Mouse (Mus musculus): ENCODE results near the gene Ercc8.
A peak's percentile ranks its signal among the peaks of the same experiment; 100 is the strongest.

Ercc8 gene

DNA sequence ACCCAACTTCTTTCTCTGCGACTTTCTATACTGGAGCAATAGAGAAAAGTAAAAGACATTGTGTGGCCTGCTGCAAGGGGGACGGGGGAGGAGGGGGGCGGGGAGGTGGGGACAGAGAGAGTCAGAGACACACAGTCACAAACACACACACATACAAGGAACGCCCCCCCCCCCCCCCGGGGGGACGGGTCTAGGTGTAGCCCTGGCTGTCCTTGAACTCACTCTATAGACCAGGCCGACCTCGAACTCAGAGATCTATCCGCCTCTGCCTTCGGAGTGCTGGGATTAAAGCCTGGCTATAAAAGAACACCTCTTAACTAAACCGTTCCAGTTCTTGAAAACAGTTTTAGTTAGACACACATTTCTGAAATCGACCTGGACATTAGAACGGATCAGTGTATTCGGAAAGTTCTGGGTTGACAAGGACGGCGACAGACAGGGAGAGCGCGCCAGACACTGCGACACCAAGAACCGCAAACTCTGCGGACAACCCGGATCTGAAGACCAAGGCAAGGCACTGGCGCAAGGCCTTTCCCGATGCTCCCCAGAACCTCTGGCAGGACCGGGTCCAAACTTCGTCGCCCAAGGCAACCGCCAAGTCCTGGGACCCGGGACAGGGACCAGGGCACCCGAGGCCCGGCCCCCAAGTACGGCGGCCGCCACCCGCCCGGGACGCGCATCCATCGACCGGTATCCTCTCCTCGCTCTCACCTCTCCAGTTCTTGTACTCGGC is 633 bp upstream of the Ercc8 start:
- DNase-seq = no peak

DNA sequence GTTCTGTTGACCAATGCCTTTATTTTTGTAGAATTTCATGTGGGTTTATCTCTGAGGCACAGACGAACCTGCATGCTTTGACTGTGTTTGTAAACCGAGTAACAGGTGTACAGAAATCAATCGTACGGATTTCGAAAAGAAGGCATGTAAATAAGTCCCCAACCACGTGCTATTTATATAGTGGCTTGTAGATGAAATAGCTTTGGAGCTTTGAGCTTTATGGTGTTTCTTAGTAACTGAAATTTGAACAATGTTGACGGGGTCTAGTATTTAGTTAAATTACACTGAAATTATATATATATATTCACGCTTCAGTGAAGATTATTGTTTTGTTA is 677 bp downstream of the Ercc8 start:
- DNase-seq = no peak

- no peak for DNase-seq
These were observed 1.4 kb downstream of the Ercc8 start for GRCm38 (mm10) chr13:108159963-108160362.

- no peak for DNase-seq
These were observed 5.4 kb downstream of the Ercc8 start for GRCm38 (mm10) chr13:108163912-108164311.

- DNase-seq = no peak
These were observed 6.1 kb downstream of the Ercc8 start for GRCm38 (mm10) chr13:108164621-108165020.

DNA sequence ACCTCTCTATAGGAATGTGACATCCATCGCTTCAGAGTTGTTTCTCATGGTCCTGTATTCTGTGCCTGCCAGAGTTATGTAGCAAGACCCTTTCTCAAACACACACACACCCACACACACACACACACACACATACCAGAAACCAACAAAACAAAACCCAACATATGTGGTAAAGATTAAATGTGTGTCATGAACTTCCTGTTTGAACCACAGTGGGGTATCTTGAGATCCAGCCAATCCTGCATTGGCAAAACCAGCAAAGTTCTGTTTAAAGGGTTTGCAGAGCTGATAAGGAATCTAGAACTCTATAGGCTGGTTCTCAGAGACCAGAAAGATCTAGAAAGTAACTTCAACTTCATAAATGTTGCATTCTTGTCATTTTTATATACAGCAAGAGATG is 11.5 kb downstream of the Ercc8 start:
- no peak for DNase-seq

- no peak for DNase-seq
These were observed 12.0 kb downstream of the Ercc8 start for GRCm38 (mm10) chr13:108170511-108170910.

- DNase-seq = no peak
These were observed 21.1 kb downstream of the Ercc8 start for GRCm38 (mm10) chr13:108179618-108180017.

GRCm38 (mm10) chr13:108180821-108181220 is 22.3 kb downstream of the Ercc8 start:
- no peak for DNase-seq

- DNase-seq = no peak
These were observed 26.3 kb downstream of the Ercc8 start for GRCm38 (mm10) chr13:108184743-108185255.

GRCm38 (mm10) chr13:108185530-108185929 is 27.0 kb downstream of the Ercc8 start:
- no peak for DNase-seq

DNA sequence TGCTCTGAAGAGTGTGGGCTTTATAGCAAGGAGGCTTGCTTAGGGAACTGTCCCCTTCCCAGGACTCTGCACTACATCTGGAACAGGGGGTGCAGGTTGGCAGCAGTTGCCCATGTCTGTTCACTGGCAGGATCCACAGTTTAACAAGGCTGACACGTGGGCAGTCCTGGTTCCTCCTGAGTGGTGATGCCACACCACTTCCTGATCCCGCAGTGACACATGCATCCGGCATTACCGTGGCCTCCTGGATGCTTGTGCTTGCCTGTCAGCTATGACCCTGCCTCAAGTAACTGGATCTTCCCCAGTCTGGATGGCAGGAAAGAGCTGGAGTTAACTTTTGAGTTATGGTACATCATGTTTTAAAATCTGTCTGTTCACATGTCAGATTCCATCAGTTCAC is 29.5 kb downstream of the Ercc8 start:
- DNase-seq = no peak

- peak; percentile 59 for DNase-seq
These were observed 32.7 kb downstream of the Ercc8 start for GRCm38 (mm10) chr13:108191074-108191720.

DNA sequence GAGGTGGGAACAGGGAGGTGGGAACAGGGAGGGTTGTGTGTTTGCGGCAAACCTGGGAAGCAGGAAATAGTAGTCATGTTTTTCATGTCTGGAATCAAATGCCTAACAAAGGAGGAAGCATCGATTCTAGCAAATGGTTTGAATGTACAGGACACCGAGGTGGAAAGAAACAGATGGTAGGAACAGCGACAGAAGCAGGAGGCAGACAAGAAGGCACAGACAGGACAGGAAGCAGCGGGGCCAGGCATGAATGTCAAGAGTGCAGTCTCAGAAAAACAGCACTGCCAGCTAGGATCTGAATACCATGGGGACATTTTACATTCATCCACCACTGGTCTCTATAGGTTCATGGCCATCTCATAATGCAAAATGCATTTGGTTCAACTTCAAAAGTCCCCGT is 36.9 kb downstream of the Ercc8 start:
- no peak for DNase-seq

- DNase-seq = no peak
These were observed 46.3 kb downstream of the Ercc8 start for GRCm38 (mm10) chr13:108204857-108205256.

GRCm38 (mm10) chr13:108207447-108207846 is 48.9 kb downstream of the Ercc8 start:
- no peak for DNase-seq

- no peak for DNase-seq
These were observed 49.6 kb downstream of the Ercc8 start for GRCm38 (mm10) chr13:108208090-108208489.

DNA sequence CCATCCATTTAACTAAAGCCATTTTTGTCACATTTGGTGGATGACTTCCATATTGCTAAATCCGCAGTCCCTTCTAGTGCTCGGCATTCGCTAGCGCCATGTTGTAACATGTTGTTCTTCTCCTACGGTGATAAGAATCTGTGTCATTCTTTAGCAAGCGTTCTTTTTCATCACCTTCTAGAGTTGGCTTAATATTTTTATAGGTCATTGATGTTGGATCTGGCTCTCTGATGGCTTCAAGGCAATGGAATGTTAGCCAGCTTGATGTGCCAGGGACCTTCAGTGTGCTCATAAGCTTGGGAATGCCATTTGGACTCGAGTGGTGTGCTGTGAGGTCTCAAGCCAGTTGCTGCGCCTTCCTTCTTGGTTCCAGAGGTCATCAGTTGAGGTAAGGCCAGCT is 52.4 kb downstream of the Ercc8 start:
- DNase-seq = no peak

DNA sequence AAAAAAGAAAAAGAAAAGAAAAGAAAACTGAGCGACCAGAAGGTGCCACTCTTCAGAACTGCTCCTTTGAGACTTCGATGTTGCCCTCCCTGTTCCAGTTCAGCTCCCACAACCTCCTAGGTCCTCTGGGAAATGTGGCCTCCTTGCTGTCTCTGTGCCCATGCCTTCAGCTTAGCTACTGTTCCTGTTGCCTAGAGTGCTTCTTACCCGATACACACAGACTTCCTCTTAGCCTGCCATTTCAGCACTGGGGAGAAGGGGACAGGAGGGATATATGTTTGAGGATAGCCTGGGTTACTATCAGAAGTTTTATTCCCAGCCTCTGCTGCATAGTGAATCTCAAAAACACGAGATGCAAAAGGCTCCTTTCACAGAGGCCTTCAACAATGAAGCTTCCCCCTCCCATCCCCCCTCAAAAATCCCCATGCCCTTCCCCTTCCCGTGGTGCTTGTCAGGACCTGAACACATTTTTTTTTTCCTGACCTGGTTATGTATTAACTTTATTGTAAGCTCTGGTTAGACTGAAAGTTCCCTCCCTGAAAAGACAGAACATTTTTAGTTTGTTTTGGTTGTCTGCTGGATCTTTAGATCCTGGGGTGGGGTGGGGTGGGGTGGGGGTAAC is 54.0 kb downstream of the Ercc8 start:
- peak; percentile 41 for DNase-seq

DNA sequence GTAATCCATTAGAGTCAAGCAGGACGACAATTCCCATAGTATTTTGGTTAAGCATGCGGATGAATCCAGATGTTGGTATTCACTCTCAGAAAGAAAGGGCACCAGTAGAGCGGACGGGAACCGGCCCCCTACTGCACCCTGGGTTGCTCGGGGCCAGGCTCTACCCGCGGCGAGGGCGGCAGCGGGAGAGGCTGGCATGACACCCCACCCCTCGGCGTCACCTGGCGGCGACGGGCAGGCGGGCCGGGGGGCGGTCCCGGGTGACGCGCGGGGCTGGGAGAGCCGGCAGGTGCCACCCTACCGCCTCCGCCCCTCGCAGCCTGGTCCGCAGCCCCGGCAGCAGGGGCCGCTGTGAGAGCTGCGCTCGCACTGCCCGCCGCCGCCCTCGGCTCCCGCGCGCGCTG is 55.6 kb downstream of the Ercc8 start, which contains the start of gene Elovl7:
Elovl7 (plus strand) TSS at position 324 of the 404 bp plus-strand sequence.
- peak; percentile 89 for DNase-seq

DNA sequence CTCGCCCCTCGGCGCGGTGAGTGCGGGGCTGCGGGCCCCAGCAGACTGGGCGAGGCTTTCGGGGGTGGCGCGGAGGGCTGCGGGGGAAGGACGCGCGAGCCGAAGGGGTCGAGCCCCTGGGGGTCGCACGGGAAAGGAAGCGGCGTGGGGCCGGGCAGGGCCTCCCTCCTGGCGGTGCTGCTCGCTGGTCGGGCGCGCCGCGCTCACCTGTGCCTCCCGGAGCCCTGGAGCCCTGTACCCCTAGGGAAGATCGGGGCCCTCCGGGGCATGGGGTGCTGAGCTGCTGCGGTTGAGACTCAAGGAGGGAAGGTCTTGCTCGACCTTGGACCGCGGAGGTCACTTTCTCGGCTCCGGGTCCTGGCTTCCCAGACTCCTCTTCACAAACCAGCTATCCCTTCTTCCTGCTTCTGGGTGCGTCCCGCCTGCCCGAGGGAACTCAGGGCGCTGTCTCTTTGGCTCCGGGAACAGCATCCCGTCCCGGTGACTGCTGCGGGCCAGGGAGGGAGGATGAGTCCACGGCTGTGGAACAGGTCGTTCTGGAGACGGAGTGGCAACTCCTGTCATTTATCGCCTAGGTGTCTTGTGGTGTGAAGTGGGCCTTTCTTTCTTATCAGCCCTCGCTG is 56.1 kb downstream of the Ercc8 start:
- peak; percentile 43 for DNase-seq

GRCm38 (mm10) chr13:108215231-108215780 is 56.8 kb downstream of the Ercc8 start:
- DNase-seq = peak; percentile 26

GRCm38 (mm10) chr13:108219773-108220172 is 61.2 kb downstream of the Ercc8 start:
- DNase-seq = no peak

Measured in kidney, adult 11 months (tissue).